Mouse (Mus musculus): ENCODE measurements at regions not wholly inside any gene's neighbourhood (a gene's known extent, or its start where the extent isn't known, plus 50 kb on each side); places are given as distances from the start of the nearest gene placed in this dataset.
"Not testable (repeated sequence)": the region's sequence is repeated elsewhere in the genome, so short reads cannot be mapped to it uniquely, and the experiment has no call there.

DNA sequence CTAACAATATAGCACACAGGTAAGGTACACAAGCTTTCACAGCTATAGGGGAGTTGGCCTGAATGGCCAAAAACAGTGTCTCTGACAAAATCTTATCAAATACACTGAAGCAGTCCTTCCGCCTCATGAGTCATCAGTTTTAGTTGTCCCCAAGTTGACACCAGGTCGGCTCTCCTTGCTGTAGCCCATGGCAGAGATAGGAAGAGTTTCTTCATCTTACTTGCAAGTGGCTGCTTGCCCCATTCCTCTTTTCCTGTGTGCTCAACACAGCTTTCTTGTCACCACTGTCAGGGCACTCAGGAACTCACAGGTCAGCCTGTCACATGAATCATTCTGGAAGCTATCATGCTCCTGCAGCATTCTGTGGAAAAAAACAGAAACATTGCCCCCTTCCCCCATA is 77.1 kb downstream of the Olfr721-ps1 start:
- in situ Hi-C loops (cut with MboI, MseI), result not testable (repeated sequence)

DNA sequence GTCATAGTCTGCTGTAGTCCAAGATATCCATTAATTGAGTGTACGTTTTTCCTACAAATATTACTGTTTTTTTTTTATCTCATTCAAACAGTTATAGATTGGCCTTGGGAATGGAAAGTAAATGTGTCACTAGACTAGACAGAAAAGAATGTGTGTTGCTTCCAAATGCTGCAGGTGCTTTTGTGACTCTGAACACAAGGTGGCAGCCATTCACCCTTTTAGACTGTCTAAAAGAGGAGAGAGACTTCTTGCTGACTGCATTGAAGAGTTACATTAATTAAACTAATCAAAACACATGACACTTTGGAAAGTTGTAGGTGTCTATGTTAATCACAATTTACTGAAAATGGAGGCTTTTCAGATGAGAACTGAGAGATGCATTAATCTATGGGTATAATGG is 80.7 kb downstream of the Olfr721-ps1 start:
- in situ Hi-C loops (cut with MboI, MseI), result no loop called here

DNA sequence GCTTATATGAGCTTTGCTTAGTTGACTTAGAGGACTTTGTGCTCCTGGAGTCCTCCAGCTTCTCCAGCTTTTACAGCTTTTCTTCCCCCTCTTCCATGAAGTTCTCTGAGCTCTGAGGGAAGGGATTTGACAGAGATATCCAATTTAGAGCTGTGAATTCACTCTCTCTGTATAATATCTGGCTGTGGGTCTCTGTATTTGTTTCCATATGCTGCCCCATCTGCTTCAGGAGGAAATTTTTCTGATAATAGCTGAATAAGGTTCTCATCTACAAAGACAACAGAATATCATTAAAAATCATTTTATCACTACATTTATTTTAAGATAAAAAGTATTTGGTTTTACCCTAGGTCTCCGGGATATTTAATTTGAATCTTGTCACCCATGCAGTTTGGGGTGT is 85.3 kb downstream of the Olfr721-ps1 start:
- in situ Hi-C loops (cut with MboI, MseI), result no loop called here

DNA sequence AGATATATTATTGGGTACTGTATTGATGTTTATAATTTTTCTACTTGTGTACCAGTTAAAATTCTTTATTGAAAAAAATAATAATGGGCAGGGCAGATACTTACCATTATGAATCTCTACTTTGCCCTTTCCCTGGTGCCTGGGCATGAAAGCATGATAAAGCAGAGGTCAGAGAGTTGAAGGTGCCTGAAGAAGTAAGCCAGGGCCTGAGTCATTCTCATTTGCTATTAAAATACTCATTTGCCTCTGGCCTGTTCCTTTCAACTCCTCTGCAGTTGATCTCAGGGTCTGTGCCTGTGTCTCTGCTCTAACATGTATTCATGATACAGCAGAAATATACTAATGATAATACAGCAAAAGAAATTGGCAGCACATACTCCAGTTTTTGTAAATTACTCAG is 89.4 kb downstream of the Olfr721-ps1 start:
- in situ Hi-C loops (cut with MboI, MseI), result no loop called here

DNA sequence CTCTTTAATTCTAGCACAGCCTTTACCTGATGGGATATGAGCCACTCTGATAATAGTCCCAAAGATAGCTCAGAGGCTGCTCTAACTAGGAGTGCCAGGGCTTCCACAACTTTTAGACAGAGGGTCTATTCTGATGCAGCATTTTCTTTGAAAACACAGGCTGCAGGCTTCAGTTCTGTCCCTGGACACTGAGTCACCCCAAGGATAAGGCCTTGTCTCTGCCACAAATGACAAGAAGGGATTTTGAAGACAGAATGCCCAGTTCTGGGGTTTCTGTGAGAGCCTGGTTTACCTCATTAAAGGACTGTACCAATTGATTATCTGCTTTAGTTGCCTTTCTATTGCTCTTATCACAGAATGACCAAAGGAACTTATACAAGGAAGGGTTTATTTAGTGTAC is 90.9 kb downstream of the Olfr721-ps1 start:
- in situ Hi-C loops (cut with MboI, MseI), result no loop called here

DNA sequence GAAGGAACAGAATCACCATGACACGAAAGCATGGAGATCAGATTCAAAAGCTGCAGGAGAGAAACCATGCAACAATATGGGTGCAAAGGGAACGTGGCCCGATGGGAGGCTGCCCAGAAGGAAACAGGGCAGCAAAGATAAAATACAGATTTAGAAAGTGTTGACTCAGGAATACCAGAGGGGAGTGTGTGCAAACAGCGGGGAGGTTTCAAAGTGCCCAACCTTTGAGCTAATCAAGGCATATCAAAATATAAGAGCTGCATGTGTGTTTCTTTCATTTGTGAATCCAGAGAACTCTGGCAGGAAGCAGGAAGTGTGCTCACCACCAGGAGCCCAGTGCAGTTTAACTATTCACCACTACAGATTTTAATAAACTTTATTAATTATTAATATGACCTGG is 110.8 kb downstream of the Olfr721-ps1 start:
- in situ Hi-C loops (cut with MboI, MseI), result no loop called here

DNA sequence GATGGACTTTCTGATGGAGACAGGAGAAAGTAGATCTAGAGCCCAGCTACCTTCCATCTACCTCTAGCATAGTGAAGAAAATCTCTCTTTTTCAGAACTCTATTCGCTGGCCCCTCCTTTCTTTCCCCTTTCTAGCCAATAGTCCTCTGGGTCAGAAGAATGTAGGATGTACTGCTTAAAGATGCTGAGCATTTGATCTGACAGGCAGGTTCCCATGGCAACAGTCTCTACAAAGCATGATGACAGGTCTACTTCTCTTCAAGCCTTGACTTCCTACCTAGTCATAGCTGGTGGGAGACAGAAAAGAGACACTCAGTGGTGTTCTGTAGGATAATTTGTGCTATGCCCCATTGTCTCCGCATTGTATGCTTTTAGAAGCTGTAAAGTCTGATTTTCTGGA is 112.0 kb downstream of the Olfr721-ps1 start:
- in situ Hi-C loops (cut with MboI, MseI), result no loop called here

DNA sequence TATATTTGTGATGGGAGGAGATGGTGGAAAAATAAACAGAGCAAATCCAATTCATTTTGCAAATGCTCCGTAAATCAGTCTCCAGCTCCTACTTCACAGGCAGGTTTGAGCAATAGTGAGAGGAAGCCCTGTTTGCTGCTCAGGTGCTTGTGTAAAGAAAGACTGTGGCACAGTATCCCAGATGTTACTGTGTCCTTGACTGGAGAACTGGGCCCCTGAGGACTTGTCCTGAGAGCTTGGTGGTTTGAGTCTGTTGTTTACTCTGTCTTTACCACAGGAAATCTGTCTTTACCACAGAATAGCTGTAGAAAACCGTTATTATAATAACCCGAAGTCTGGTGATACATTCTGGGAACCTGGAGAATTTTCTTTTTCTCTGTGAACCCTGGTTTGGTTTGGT is 112.4 kb downstream of the Olfr721-ps1 start:
- in situ Hi-C loops (cut with MboI, MseI), result no loop called here

DNA sequence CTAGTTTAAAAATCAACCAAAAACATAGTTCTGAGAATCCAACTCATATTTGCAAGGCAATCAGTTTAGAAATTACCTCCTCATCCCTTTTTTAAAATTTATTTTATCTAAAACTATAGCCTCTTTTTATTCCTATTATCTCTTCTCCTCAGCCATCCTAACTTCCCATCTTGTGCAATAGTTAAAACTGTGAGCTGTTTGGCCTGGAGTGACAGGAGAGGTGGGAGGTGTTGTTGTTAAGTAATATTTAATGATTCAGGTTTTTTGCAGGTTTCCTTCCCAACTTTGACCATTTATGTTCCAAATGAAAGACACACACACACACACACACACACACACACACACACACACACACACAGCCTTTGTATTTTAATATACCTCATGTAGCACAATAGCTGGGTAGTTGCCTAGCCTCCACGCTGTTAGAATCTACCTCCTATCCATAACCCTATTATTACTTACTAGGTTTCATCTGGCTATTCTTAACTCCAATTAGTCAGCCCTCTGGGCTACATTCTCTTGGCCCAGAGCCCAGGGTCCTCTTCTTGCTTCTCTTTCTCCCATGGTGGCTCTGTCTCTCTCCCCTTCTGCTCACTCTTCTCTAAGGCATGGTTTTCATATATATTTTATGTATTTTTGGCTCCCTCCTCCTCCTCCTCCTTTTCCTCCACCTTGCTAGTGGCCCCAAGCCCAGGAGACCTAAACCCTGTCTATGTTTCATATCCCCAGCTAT is 113.5 kb downstream of the Olfr721-ps1 start:
- in situ Hi-C loops (cut with MboI, MseI), result no loop called here

DNA sequence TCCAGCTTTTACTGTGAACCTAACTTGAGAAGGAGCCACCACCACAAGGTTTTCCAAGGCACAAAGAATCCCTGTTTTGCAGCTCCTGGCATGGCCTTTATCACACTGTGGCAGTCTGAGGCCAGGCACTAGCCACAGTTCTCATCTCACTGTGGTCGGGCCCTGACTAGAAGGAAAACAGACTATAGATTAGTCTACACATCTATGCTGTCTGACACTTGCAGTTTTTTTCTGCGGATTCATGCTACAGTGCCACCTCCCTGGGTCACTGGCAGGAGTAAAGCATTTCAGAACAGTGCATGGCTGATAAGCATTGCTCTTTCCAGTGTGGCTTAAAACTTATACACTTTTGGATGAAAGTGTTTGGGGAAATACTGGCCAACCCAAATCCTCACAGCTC is 114.3 kb downstream of the Olfr721-ps1 start:
- in situ Hi-C loops (cut with MboI, MseI), result no loop called here

DNA sequence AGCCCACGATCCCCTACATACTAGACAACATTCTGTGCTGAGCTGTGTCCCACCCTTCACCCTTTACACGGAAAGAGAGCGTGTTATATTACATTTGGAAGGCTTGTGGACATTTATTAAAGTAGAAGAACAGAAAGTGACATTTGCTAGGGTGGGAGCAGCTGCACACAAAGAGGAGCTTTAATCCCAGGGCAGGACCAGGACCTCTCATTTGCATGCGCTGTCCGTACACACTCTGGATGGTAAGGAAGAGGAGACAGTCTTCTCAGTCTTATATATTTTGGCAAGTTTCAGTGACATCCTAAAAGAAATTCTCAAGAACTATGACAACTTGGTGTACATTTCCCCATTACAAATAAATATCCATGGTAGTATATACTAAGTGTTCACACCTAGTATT is 114.8 kb downstream of the Olfr721-ps1 start:
- in situ Hi-C loops (cut with MboI, MseI), result no loop called here

DNA sequence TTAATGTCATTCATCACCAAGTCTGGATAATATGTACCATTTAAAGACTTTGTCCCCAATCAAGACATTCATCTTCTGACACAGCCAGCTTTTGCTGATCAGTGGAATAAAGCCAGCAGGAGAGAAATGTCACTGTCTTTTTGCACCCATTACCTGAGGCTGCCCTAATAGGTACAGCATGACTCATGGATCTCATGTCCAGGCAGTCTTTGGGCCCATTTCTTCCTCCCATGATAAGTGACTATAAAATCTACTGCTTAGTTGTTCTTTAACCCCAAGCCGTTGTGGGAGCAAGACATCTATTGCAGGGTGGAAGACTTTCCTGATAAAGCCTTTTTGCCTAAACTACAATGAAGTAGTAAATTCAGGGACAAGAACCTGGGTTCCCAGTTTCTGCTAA is 116.9 kb downstream of the Olfr721-ps1 start:
- in situ Hi-C loops (cut with MboI, MseI), result no loop called here

DNA sequence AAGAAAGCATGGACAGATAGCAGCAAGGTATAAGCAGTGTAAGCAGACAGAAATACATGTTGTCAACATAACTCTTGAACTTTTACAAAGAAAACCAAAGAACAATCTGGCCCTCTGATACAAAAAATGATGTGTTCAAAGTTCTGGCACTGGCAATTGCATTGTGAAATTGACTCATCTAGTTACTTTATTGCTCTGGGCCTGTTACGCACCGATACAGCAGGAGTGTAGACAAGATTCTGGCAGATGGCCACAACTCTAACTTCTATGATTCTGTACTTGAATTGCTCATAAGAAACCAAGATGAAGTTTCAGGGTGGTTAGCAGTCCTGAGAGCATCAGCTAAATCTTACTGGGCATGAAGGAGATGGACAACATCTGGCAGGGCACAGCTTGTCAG is 117.7 kb downstream of the Olfr721-ps1 start:
- in situ Hi-C loops (cut with MboI, MseI), result no loop called here

DNA sequence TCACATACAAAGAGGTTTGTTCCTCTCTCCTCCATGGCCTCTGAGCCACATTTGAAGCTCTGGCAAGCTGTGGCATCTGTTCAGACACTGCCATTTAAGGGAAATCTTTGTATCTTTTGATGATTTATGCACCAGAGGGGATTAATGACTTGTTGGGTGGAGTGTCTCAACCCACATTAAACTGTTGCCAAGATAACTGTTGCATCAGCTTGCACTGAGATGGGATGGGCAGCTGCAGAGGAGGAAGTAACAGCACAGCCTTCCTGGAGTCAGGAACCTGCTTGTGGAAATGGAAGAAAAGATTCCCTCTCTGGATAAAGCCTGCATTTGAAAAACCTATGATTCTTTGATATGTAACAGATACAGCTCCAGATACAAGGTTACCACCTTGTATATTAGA is 119.1 kb downstream of the Olfr721-ps1 start:
- in situ Hi-C loops (cut with MboI, MseI), result no loop called here

DNA sequence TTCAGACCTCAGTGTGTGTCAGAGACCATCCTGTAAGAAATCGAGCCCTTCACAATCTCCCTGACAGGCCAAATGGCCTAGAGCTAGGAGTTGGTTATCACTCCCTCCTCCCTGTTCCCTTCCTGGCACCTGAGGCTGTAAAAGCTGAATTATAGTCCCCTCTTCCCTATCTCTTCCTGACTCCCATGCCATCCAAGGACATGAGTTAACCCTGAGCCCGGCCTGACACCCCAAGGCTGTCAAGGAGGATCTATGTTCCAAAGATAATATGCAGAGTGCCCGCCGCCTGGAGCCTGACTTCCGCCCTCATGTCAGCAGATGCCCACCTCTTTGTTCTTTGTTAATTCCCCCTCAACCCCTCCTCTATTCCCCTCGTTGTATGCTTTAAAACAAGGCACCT is 120.2 kb downstream of the Olfr721-ps1 start:
- in situ Hi-C loops (cut with MboI, MseI), result not testable (repeated sequence)

DNA sequence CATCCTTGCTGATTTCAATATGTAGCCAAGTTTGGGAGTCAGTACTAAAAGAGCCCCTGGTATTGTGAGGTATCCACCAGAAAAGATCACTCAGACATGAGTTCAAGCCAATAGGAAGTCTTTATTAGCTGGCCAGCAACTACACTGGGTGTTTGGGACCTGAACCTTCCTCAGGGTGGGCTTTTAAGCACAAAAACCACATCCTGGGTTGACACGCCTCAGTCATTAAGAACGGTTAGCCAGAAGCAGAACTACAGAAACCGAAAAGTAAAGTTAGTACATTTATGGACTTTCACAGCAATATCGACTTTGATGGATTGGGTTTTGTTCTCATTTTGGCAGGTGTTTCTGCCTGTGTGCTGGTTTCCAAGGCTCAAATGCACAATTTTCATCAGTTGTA is 124.1 kb downstream of the Olfr721-ps1 start:
- in situ Hi-C loops (cut with MboI, MseI), result no loop called here

DNA sequence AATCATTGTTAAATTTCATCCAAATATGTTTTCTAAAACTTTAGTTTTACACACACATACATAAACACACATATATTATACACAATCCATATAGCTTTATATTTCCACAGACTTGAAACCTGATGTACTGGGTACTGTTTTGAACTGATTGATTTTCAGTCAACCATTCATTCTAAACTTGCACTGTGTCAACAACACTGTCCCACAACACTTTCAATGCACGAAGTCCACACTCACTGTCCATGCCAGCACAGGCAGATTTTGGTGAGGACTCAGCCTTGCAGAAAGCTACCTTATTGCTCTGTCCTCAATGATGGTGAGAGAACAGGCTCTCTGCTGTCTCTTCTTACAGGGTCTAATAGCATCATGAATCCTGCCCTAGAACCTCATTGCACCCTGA is 127.3 kb downstream of the Olfr721-ps1 start:
- in situ Hi-C loops (cut with MboI, MseI), result no loop called here

DNA sequence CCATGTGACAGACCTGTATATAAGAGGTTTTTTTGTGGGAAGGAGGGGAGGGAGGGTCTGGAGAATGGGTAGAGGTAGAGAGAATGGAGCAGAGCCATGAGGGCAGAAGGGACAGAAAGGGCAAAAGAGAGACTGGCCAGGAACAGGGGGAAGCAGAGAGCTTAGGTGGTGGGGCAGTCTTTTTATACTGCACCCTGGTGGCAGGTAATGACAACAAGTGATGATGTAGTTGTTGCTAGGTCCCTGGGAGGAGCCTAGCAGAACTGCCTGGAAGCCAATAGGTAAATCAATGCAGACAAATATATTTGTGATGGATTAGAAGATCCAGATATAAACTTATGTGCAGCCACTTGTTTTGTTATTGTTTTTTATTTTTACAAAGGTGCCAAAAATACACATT is 140.1 kb downstream of the Olfr721-ps1 start:
- in situ Hi-C loops (cut with MboI, MseI), result no loop called here

DNA sequence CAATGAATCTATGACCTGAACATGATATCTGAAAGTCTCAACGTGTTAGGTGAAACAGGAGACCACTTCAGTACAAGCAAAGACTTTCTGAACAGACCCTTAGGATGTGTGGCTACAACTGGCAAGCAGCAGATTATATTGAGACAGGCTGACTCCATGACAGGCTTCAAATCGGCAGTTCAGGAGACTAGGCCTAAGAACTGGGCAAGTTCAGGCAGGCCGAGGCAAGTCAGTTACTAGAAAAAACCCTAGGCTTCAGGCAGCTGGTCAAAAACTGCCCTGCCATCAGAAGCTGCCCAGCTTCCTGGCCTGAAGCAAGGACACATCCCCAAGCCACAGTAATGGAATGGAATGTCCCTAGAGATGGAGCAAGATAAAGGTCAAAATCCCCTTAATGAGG is 140.6 kb downstream of the Olfr721-ps1 start:
- in situ Hi-C loops (cut with MboI, MseI), result no loop called here

DNA sequence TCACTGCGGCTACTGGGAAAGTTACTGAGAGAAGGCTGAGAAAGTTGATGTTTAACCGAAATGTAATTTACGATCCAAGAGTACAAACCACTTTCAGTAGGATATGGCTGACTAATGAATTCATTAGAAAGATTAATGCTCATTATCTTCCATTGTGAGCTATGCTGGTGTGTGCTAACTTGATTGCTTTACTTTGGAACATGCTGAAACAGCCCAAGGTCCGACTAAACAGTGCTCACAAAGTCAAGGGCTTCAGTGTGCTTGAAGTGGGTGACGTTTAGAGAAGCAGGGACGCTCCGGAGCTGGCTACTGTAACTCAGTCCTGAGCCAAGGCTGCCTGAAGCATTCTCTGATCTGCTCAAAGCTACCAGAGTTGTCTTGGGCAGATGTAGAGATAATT is 143.1 kb downstream of the Olfr721-ps1 start:
- in situ Hi-C loops (cut with MboI, MseI), result no loop called here

DNA sequence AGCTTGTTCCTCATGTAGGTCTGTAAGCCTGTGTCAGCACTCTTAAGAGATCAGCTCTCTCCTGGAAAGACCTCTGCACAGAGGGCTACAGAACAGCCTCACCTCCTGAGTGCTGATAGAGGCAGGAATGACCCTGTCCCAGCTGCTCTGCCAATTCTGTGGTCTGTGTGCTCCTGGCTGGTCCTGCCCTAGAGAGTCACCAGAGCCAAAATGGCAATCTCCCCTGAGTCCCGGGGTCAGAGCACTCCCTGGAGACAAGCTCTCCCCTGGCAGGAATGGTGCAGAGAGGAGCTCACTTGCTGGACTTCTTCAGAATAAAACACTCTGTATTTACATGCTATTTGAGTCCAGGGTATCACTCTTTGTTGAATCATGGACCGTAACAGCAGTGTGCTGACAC is 149.9 kb upstream of the Slc4a7 start:
- in situ Hi-C loops (cut with MboI, MseI), result no loop called here

DNA sequence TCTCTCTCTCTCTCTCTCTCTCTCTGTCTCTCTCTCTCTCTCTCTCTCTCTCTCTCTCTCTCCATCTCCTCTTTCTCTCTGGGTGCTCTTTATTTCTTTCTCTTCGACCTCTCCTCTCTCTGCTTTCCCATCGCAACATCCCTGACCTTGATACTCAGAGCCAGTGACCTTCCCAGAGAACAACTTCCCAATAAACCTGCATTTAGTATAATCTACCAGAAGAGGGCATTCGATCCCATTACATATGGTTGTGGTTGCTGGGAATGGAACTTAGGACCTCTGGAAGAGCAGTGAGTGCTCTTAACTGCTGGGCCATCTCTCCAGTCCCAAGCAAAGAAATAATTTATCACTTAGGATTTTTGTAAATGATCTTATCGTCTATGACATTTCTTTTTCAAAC is 127.2 kb upstream of the Slc4a7 start:
- in situ Hi-C loops (cut with MboI, MseI), result no loop called here

DNA sequence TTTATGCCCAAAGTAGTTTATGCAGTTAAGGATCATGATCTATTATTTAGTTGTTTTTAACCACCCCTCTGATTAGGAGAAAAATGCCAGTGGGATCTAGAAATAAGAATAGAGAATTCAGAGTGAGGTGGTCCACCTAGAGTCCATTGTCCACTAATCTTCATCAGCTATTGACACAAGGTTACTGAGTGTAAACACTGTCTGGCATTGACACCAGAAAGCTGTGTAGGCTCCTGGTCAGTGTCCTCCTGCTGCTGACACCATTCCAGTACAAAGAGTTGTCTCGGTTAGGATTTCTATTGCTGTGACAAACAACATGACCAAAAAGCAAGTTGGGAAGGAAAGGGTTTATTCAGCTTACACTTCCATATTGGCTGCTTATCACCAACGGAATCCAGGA is 110.1 kb upstream of the Slc4a7 start:
- in situ Hi-C loops (cut with MboI, MseI), result no loop called here

DNA sequence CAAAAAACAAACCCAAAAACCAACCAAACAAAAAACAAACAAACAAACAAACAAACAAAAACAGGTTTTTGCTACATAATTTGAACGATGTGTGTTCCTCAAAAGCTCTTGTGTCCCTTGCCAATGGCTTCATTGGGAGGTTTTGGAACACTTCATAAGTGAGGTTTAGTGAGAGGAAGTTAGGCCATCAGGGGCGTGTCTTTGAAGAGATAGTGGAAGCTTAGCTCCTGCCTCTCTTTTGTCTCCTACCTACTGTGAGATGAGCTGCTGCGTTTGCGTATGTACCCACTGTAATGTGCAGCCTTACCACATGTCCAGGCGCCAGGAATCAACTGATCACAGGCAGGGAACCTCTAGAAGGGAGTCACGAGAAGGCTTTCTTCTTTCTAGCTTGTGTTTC is 107.3 kb upstream of the Slc4a7 start:
- in situ Hi-C loops (cut with MboI, MseI), result no loop called here

Data from regulatory T cell (primary cell).